Mouse (Mus musculus): ENCODE data around the gene Klhl8. TPM values are rescaled to one million over a fixed set of nuclear protein-coding genes. Genes with fewer than 3 reads are reported as not detected.

Klhl8 gene
- polyA plus RNA-seq, 1 experiment from 2014 or later: 17.4 TPM

GRCm38 (mm10) chr5:103855483-103856211 lies 55.4 kb downstream of the Klhl8 start:
- ATAC-seq (ENCODE audit: low FRiP score): peak; percentile 25; the same call in 1 of the 2 replicates
- peaks cover 10% of the 10 kb centered on the region for H3K36me3 ChIP-seq (replicated peaks)
- H3K27ac ChIP-seq: no peak overlapping the region
- H3K9ac ChIP-seq: no peak overlapping the region
- H3K4me1 ChIP-seq: peaks cover 6% of the 10 kb centered on the region; the same call in 1 of the 2 replicates
- no peaks in the 10 kb centered on the region; the same call in 1 of the 2 replicates for H3K27me3 ChIP-seq
- 87% methylated on average over 14 of the region's 14 CpGs for WGBS
- H3K4me2 ChIP-seq: no peak overlapping the region
- H3K4me3 ChIP-seq (replicated peaks): no peak overlapping the region
- H3K9me3 ChIP-seq: no peaks in the 10 kb centered on the region

- no peak for ATAC-seq (ENCODE audit: low FRiP score)
- Histone ChIP-seq H3K4me2 (no peak overlapping the region), H3K4me1 (peaks cover 6% of the 10 kb centered on the region; the same call in 1 of the 2 replicates), H3K27ac (no peak overlapping the region), H3K9ac (no peak overlapping the region), H3K9me3 (no peaks in the 10 kb centered on the region), H3K4me3 (replicated peaks) (no peak overlapping the region), H3K36me3 (replicated peaks) (peaks cover 10% of the 10 kb centered on the region), H3K27me3 (no peaks in the 10 kb centered on the region; the same call in 1 of the 2 replicates)
- 72% methylated on average over 5 of the region's 5 CpGs for WGBS
Observed at GRCm38 (mm10) chr5:103854807-103855194, 56.3 kb downstream of the Klhl8 start.

- 0 out of 2 replicates have a peak overlapping the region, but pooled peaks have one; percentile 31 for H3K27ac ChIP-seq
- H3K4me3 ChIP-seq (replicated peaks): no peak overlapping the region
- peaks cover 13% of the 10 kb centered on the region for H3K36me3 ChIP-seq (replicated peaks)
- H3K9ac ChIP-seq: no peak overlapping the region
- H3K27me3 ChIP-seq: no peaks in the 10 kb centered on the region; the same call in 1 of the 2 replicates
- H3K4me1 ChIP-seq: peaks cover 6% of the 10 kb centered on the region; the same call in 1 of the 2 replicates
- no peak overlapping the region for H3K4me2 ChIP-seq
- ATAC-seq (ENCODE audit: low FRiP score): no peak
- WGBS: 82% methylated on average over 17 of the region's 17 CpGs
- no peaks in the 10 kb centered on the region for H3K9me3 ChIP-seq
Observed at GRCm38 (mm10) chr5:103854041-103854806, 56.8 kb downstream of the Klhl8 start.

- H3K27ac ChIP-seq: no peak overlapping the region
- no peaks in the 10 kb centered on the region for H3K9me3 ChIP-seq
- peaks cover 6% of the 10 kb centered on the region; the same call in 1 of the 2 replicates for H3K4me1 ChIP-seq
- ATAC-seq (ENCODE audit: low FRiP score): no peak
- peaks cover 14% of the 10 kb centered on the region for H3K36me3 ChIP-seq (replicated peaks)
- H3K27me3 ChIP-seq: no peaks in the 10 kb centered on the region; the same call in 1 of the 2 replicates
- H3K4me2 ChIP-seq: no peak overlapping the region
- H3K4me3 ChIP-seq (replicated peaks): no peak overlapping the region
- WGBS: 89% methylated on average over 4 of the region's 4 CpGs
- H3K9ac ChIP-seq: no peak overlapping the region
Observed at GRCm38 (mm10) chr5:103852756-103853549, 58.1 kb downstream of the Klhl8 start.

- Histone ChIP-seq H3K27ac (no peak overlapping the region), H3K36me3 (replicated peaks) (peaks cover 14% of the 10 kb centered on the region), H3K4me3 (replicated peaks) (no peak overlapping the region), H3K27me3 (peaks cover 5% of the 10 kb centered on the region; the same call in 1 of the 2 replicates), H3K4me2 (no peak overlapping the region), H3K9me3 (no peaks in the 10 kb centered on the region), H3K4me1 (peaks cover 16% of the 10 kb centered on the region), H3K9ac (no peak overlapping the region)
- WGBS: 96% methylated on average over 8 of the region's 8 CpGs
- no peak for ATAC-seq (ENCODE audit: low FRiP score)
Observed at GRCm38 (mm10) chr5:103848546-103848945, 62.5 kb downstream of the Klhl8 start.

GRCm38 (mm10) chr5:103846609-103847008 lies 64.5 kb downstream of the Klhl8 start:
- H3K4me3 ChIP-seq (replicated peaks): no peak overlapping the region
- ATAC-seq (ENCODE audit: low FRiP score): no peak
- no peak overlapping the region for H3K9ac ChIP-seq
- peaks cover 15% of the 10 kb centered on the region for H3K36me3 ChIP-seq (replicated peaks)
- H3K4me1 ChIP-seq: peaks cover 16% of the 10 kb centered on the region
- H3K27me3 ChIP-seq: peaks cover 5% of the 10 kb centered on the region
- H3K4me2 ChIP-seq: no peak overlapping the region
- 44% methylated on average over 5 of the region's 5 CpGs for WGBS
- no peak overlapping the region for H3K27ac ChIP-seq
- no peaks in the 10 kb centered on the region for H3K9me3 ChIP-seq

- H3K4me3 ChIP-seq (replicated peaks): no peak overlapping the region
- 82% methylated on average over 10 of the region's 10 CpGs for WGBS
- H3K36me3 ChIP-seq (replicated peaks): peaks cover 11% of the 10 kb centered on the region
- H3K4me1 ChIP-seq: peaks cover 16% of the 10 kb centered on the region
- H3K27me3 ChIP-seq: peaks cover 5% of the 10 kb centered on the region
- no peaks in the 10 kb centered on the region for H3K9me3 ChIP-seq
- no peak overlapping the region for H3K4me2 ChIP-seq
- no peak overlapping the region; the same call in 1 of the 2 replicates for H3K27ac ChIP-seq
- ATAC-seq (ENCODE audit: low FRiP score): no peak
- H3K9ac ChIP-seq: no peak overlapping the region
Observed at GRCm38 (mm10) chr5:103846154-103846551, 64.9 kb downstream of the Klhl8 start.

- H3K9me3 ChIP-seq: no peaks in the 10 kb centered on the region
- no peak overlapping the region for H3K4me3 ChIP-seq (replicated peaks)
- WGBS: 44% methylated on average over 19 of the region's 19 CpGs
- H3K36me3 ChIP-seq (replicated peaks): peaks cover 11% of the 10 kb centered on the region
- no peak overlapping the region for H3K9ac ChIP-seq
- H3K27me3 ChIP-seq: peaks cover 5% of the 10 kb centered on the region
- H3K27ac ChIP-seq: peak overlapping the region; percentile 31
- peak; percentile 80 for ATAC-seq (ENCODE audit: low FRiP score)
- no peak overlapping the region for H3K4me2 ChIP-seq
- H3K4me1 ChIP-seq: peaks cover 16% of the 10 kb centered on the region
Observed at GRCm38 (mm10) chr5:103845418-103846153, 65.5 kb downstream of the Klhl8 start.

- no peak for ATAC-seq (ENCODE audit: low FRiP score)
- Histone ChIP-seq H3K4me2 (no peak overlapping the region), H3K9me3 (no peaks in the 10 kb centered on the region), H3K27me3 (peaks cover 5% of the 10 kb centered on the region; the same call in 1 of the 2 replicates), H3K4me1 (peaks cover 16% of the 10 kb centered on the region), H3K9ac (no peak overlapping the region), H3K4me3 (replicated peaks) (no peak overlapping the region), H3K27ac (no peak overlapping the region), H3K36me3 (replicated peaks) (peaks cover 7% of the 10 kb centered on the region; the same call in 1 of the 2 replicates)
- 35% methylated on average over 1 of the region's 1 CpGs for WGBS
Observed at GRCm38 (mm10) chr5:103843938-103844337, 67.1 kb downstream of the Klhl8 start.

GRCm38 (mm10) chr5:103839265-103839626 lies 71.8 kb downstream of the Klhl8 start:
- Histone ChIP-seq H3K9me3 (no peaks in the 10 kb centered on the region), H3K36me3 (replicated peaks) (peaks cover 7% of the 10 kb centered on the region; the same call in 1 of the 2 replicates), H3K4me2 (no peak overlapping the region), H3K4me1 (no peaks in the 10 kb centered on the region), H3K27ac (no peak overlapping the region), H3K4me3 (replicated peaks) (no peak overlapping the region), H3K9ac (no peak overlapping the region), H3K27me3 (no peaks in the 10 kb centered on the region; the same call in 1 of the 2 replicates)
- 83% methylated on average over 3 of the region's 3 CpGs for WGBS
- ATAC-seq (ENCODE audit: low FRiP score): no peak

GRCm38 (mm10) chr5:103838550-103839264 lies 72.4 kb downstream of the Klhl8 start:
- H3K9me3 ChIP-seq: no peaks in the 10 kb centered on the region
- H3K4me2 ChIP-seq: no peak overlapping the region
- no peak for ATAC-seq (ENCODE audit: low FRiP score)
- 95% methylated on average over 15 of the region's 15 CpGs for WGBS
- no peak overlapping the region for H3K4me3 ChIP-seq (replicated peaks)
- H3K9ac ChIP-seq: no peak overlapping the region
- H3K27me3 ChIP-seq: no peaks in the 10 kb centered on the region; the same call in 1 of the 2 replicates
- H3K36me3 ChIP-seq (replicated peaks): peaks cover 9% of the 10 kb centered on the region; the same call in 1 of the 2 replicates
- no peaks in the 10 kb centered on the region for H3K4me1 ChIP-seq
- H3K27ac ChIP-seq: no peak overlapping the region

Measured in forebrain, embryonic 12.5 days (tissue).